8 mouse cellular contexts compared by ENCODE assay signal in genomic region chr7:92742774-92743173, GRCm38 (mm10). TPM values are rescaled to one million over a fixed set of nuclear protein-coding genes. Genes with fewer than 3 reads are reported as not detected.
DNase-seq lines count a peak whose midpoint lies in the region; ATAC-seq lines count a peak whose summit lies in the region.

No protein-coding gene starts in this region.

- DNase-seq in retina, postnatal 1 day = peak; percentile 18
- no peak for DNase-seq in retina, embryonic 14.5 days (ENCODE audit: low spot score)
- peak; percentile 38 for DNase-seq in embryonic facial prominence, embryonic 14.5 days (ENCODE audit: low spot score)
- DNase-seq in lung, postnatal 4 days = peak; percentile 16 to 26
- no peak for DNase-seq in adrenal gland, postnatal 36 days
- no peak for DNase-seq in left cerebral cortex, postnatal 14 days (ENCODE audit: low spot score in 2 of 2)
- DNase-seq in left cerebral cortex, postnatal 36 days (ENCODE audit: low spot score in 2 of 2) = no peak

- H3K36me3 ChIP-seq in embryonic facial prominence, embryonic 14.5 days (ENCODE audit: control insufficient read depth, insufficient read depth, low read length) = peaks cover 21% of the 10 kb centered on the region
- H3K36me3 ChIP-seq in intestine, embryonic 15.5 days = 0 out of 2 replicates have a peak, but pooled peaks cover 2% of the 10 kb centered on the region

- peak overlapping the region; percentile 72 for H3K4me3 ChIP-seq in embryonic facial prominence, embryonic 14.5 days (ENCODE audit: low read depth, low read length)
- H3K4me3 ChIP-seq in intestine, embryonic 15.5 days (replicated peaks) = peak overlapping the region; percentile 79

- peak overlapping the region; percentile 86 for H3K4me2 ChIP-seq in embryonic facial prominence, embryonic 14.5 days (ENCODE audit: low read depth, low read length)
- H3K4me2 ChIP-seq in intestine, embryonic 15.5 days (replicated peaks) = peak overlapping the region; percentile 85

- 2% methylated on average over 6 of the region's 6 CpGs for WGBS in embryonic facial prominence, embryonic 14.5 days
- 1% methylated on average over 6 of the region's 6 CpGs for WGBS in intestine, embryonic 15.5 days

- intact Hi-C loops in left cerebral cortex, postnatal 14 days (cut with DNase I) = loop anchor here (5.0 to 10.0 kb wide), 4 partner anchors 35 to 125 kb away; partner anchors contain the start of gene Pcf11
- intact Hi-C loops in left cerebral cortex, postnatal 36 days (cut with DNase I) = loop anchor here (5.0 to 10.0 kb wide), 3 partner anchors 95 to 222 kb away; no protein-coding TSS in a partner anchor

- no peak for ATAC-seq in embryonic facial prominence, embryonic 14.5 days (ENCODE audit: low read depth)
- ATAC-seq in intestine, embryonic 15.5 days = peak; percentile 13; the same call in 1 of the 2 replicates

- peak overlapping the region; percentile 96; the same call in 1 of the 2 replicates for H3K27ac ChIP-seq in embryonic facial prominence, embryonic 14.5 days (replicated peaks; ENCODE audit: low read depth, low read length)
- H3K27ac ChIP-seq in intestine, embryonic 15.5 days = peak overlapping the region; percentile 78

- peaks cover 32% of the 10 kb centered on the region for H3K4me1 ChIP-seq in embryonic facial prominence, embryonic 14.5 days (ENCODE audit: control insufficient read depth, insufficient read depth, low read length)
- H3K4me1 ChIP-seq in intestine, embryonic 15.5 days (replicated peaks) = peaks cover 10% of the 10 kb centered on the region; the same call in 1 of the 2 replicates

- H3K9me3 ChIP-seq in embryonic facial prominence, embryonic 14.5 days (ENCODE audit: control insufficient read depth, low read length) = no peaks in the 10 kb centered on the region
- H3K9me3 ChIP-seq in intestine, embryonic 15.5 days = no peaks in the 10 kb centered on the region

- H3K9ac ChIP-seq in embryonic facial prominence, embryonic 14.5 days (ENCODE audit: low read depth, low read length) = peak overlapping the region; percentile 94
- H3K9ac ChIP-seq in intestine, embryonic 15.5 days = peak overlapping the region; percentile 58

- H3K27me3 ChIP-seq in embryonic facial prominence, embryonic 14.5 days (replicated peaks; ENCODE audit: control insufficient read depth, insufficient read depth, low read length) = no peaks in the 10 kb centered on the region
- H3K27me3 ChIP-seq in intestine, embryonic 15.5 days (replicated peaks) = no peaks in the 10 kb centered on the region

RNA-seq across cellular contexts. Expression of gene Rab30, which starts 1.4 kb away (rescaled TPM):
- 21.3 and 25.8 TPM in 2 replicates for polyA plus RNA-seq in embryonic facial prominence, embryonic 14.5 days (2014; fragmentation: Nextera tagmentation; extraction: Ambion mirVana)
- 24.4 and 24.7 TPM in 2 replicates for polyA plus RNA-seq in intestine, embryonic 15.5 days (2015; fragmentation: Nextera tagmentation; extraction: Ambion mirVana)
- 1 to 10 TPM; 3.7 to 6.2 TPM for total RNA-seq in adrenal gland, postnatal 36 days (2021)
- total RNA-seq in left cerebral cortex, postnatal 14 days (2021) = 10 to 100 TPM; 32.6 to 36.0 TPM
- 10 to 100 TPM; 40.7 to 43.0 TPM for total RNA-seq in left cerebral cortex, postnatal 36 days (2021)

Comparison
In these comparisons a context has a peak if more than half of its experiments do, and no peak if none do; other contexts are left out.
1. DNase-seq: peak in retina, postnatal 1 day (single experiment), embryonic facial prominence, embryonic 14.5 days (single experiment) and lung, postnatal 4 days (2 of 2); none in retina, embryonic 14.5 days (single experiment), adrenal gland, postnatal 36 days (0 of 2), left cerebral cortex, postnatal 14 days (0 of 2) and left cerebral cortex, postnatal 36 days (0 of 2).
2. RNA of gene Rab30, which starts 1.4 kb away (total RNA-seq): 40.7 to 43.0 TPM in left cerebral cortex, postnatal 36 days and 32.6 to 36.0 TPM in left cerebral cortex, postnatal 14 days; 3.7 to 6.2 TPM in adrenal gland, postnatal 36 days; every median in the first group is over 4 times any median in the second.